In the genomic region with DNA sequence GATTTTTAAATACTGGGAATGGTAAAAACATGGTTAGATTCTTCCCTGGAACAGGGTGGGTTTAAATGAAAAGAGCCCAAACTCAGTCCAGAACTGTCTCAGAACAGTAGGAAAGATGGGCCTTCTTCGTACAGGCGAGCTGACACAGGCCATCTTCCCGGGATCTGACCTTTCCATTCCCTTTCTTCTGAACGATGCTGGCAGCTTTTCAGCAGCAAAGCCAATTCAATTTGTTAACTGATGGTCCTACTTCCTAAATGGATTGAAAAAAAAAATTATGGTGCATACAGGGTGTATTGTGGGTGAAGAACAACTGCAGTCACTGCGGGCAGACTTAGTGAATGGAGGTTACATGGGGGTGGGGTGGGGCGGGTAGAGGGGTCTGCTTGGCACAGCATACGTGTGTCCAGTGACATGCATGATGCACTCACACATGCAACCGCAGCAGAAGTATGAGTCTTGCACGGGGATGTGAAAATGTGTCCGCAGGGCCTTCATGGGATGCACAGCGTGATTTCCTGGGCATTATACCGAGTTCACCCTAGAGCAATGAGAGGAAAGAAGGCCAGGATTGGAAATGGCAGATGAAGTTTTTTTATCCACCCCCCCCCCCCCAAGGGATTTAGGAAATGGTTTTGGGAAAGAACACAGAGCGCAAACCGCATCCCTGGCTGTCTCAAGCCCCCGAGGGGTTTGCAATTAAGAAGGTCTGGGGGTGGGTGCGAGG, we compare ENCODE assay signal across 8 mouse cellular contexts. TPM values are rescaled to one million over a fixed set of nuclear protein-coding genes. Genes with fewer than 3 reads are reported as not detected.
DNase-seq lines count a peak whose midpoint lies in the region; ATAC-seq and TF ChIP-seq lines count a peak whose summit lies in the region.

No protein-coding gene starts in this region.

- WGBS in embryonic facial prominence, embryonic 11.5 days, result 22% methylated on average over 16 of the region's 16 CpGs
- 15% methylated on average over 16 of the region's 16 CpGs for WGBS in hindbrain, embryonic 15.5 days
- 20% methylated on average over 16 of the region's 16 CpGs for WGBS in midbrain, postnatal 0 days

- peak overlapping the region; percentile 69 for H3K9ac ChIP-seq in embryonic facial prominence, embryonic 11.5 days (replicated peaks; ENCODE audit: low read length)
- peak overlapping the region; percentile 61 for H3K9ac ChIP-seq in hindbrain, embryonic 15.5 days
- peak overlapping the region; percentile 80 for H3K9ac ChIP-seq in midbrain, postnatal 0 days (replicated peaks; ENCODE audit: low read length, poor library complexity, severe bottlenecking)

- H3K4me2 ChIP-seq in embryonic facial prominence, embryonic 11.5 days (ENCODE audit: low read depth, low read length), result peak overlapping the region; percentile 84
- peak overlapping the region; percentile 80 for H3K4me2 ChIP-seq in hindbrain, embryonic 15.5 days
- H3K4me2 ChIP-seq in midbrain, postnatal 0 days (ENCODE audit: low read depth, low read length, poor library complexity, severe bottlenecking), result peak overlapping the region; percentile 86

- peak overlapping the region; percentile 94 for H3K27ac ChIP-seq in left cerebral cortex, adult 2 months
- no peak overlapping the region for H3K27ac ChIP-seq in embryonic facial prominence, embryonic 11.5 days (replicated peaks; ENCODE audit: low read depth, low read length)
- H3K27ac ChIP-seq in hindbrain, embryonic 15.5 days (replicated peaks), result peak overlapping the region; percentile 80
- peak overlapping the region; percentile 82; the same call in 1 of the 2 replicates for H3K27ac ChIP-seq in midbrain, postnatal 0 days (ENCODE audit: low read depth, low read length)

- no peaks in the 10 kb centered on the region for H3K27me3 ChIP-seq in embryonic facial prominence, embryonic 11.5 days (ENCODE audit: control insufficient read depth, insufficient read depth, low read length)
- no peaks in the 10 kb centered on the region for H3K27me3 ChIP-seq in hindbrain, embryonic 15.5 days
- H3K27me3 ChIP-seq in midbrain, postnatal 0 days (ENCODE audit: insufficient read depth, low read length), result no peaks in the 10 kb centered on the region

- H3K9me3 ChIP-seq in embryonic facial prominence, embryonic 11.5 days (replicated peaks; ENCODE audit: control insufficient read depth, low read length), result no peaks in the 10 kb centered on the region
- H3K9me3 ChIP-seq in hindbrain, embryonic 15.5 days, result no peaks in the 10 kb centered on the region
- no peaks in the 10 kb centered on the region for H3K9me3 ChIP-seq in midbrain, postnatal 0 days (ENCODE audit: low read length)

- H3K4me3 ChIP-seq in left cerebral cortex, adult 2 months, result peak overlapping the region; percentile 96
- H3K4me3 ChIP-seq in embryonic facial prominence, embryonic 11.5 days (ENCODE audit: low read depth, low read length), result peak overlapping the region; percentile 67
- H3K4me3 ChIP-seq in hindbrain, embryonic 15.5 days, result peak overlapping the region; percentile 76
- peak overlapping the region; percentile 78 for H3K4me3 ChIP-seq in midbrain, postnatal 0 days (ENCODE audit: low read depth, low read length)

- H3K36me3 ChIP-seq in embryonic facial prominence, embryonic 11.5 days (replicated peaks; ENCODE audit: control insufficient read depth, insufficient read depth, low read depth, low read length), result no peaks in the 10 kb centered on the region
- H3K36me3 ChIP-seq in hindbrain, embryonic 15.5 days, result no peaks in the 10 kb centered on the region
- H3K36me3 ChIP-seq in midbrain, postnatal 0 days (ENCODE audit: insufficient read depth, low read length), result no peaks in the 10 kb centered on the region

- H3K4me1 ChIP-seq in embryonic facial prominence, embryonic 11.5 days (ENCODE audit: control insufficient read depth, insufficient read depth, low read length), result no peaks in the 10 kb centered on the region
- H3K4me1 ChIP-seq in hindbrain, embryonic 15.5 days (replicated peaks), result peaks cover 19% of the 10 kb centered on the region
- peaks cover 8% of the 10 kb centered on the region; the same call in 1 of the 2 replicates for H3K4me1 ChIP-seq in midbrain, postnatal 0 days (ENCODE audit: insufficient read depth, low read length)

- no peak for DNase-seq in left cerebral cortex, adult 2 months (ENCODE audit: extremely low spot score in 1 of 2, low spot score in 2 of 2)
- no peak for DNase-seq in left cerebral cortex, postnatal 4 days
- no peak for DNase-seq in embryonic facial prominence, embryonic 11.5 days (ENCODE audit: low spot score)
- no peak for DNase-seq in midbrain, postnatal 0 days (ENCODE audit: low spot score)
- DNase-seq in spleen, adult 12 weeks (ENCODE audit: low spot score), result no peak
- no peak for DNase-seq in retina, embryonic 14.5 days (ENCODE audit: low spot score)
- DNase-seq in adrenal gland, postnatal 4 days (ENCODE audit: low spot score in 2 of 2), result no peak

- intact Hi-C loops in left cerebral cortex, adult 2 months (cut with DNase I), result loop anchor here (2.0 to 5.0 kb wide), 4 partner anchors 43 to 278 kb away; partner anchors contain the start of gene Mcm3
- intact Hi-C loops in left cerebral cortex, postnatal 4 days (cut with DNase I), result loop anchor here (10.0 kb wide), 1 partner anchor 275 kb away; the partner anchor contains the start of gene Pkhd1

- no peak for TF ChIP-seq CTCF in left cerebral cortex, adult 2 months (IDR thresholded peaks at IDR 0.05)
- no peak for TF ChIP-seq CTCF in midbrain, postnatal 0 days (IDR thresholded peaks at IDR 0.05)

- ATAC-seq in embryonic facial prominence, embryonic 11.5 days (replicated peaks; ENCODE audit: insufficient number of reproducible peaks, low FRiP score, low TSS enrichment, low read depth), result peak; percentile 36; the same call in 1 of the 2 replicates
- peak; percentile 44 for ATAC-seq in hindbrain, embryonic 15.5 days (ENCODE audit: low FRiP score, low read depth)
- peak; percentile 25 for ATAC-seq in midbrain, postnatal 0 days (ENCODE audit: low FRiP score)

RNA-seq across cellular contexts. Expression of gene Paqr8, which starts 0.6 kb away (rescaled TPM):
- 100 to 1,000 TPM; 128 to 135 TPM for total RNA-seq in left cerebral cortex, adult 2 months (2021)
- 10 to 100 TPM; 37.9 to 44.9 TPM for total RNA-seq in left cerebral cortex, postnatal 4 days (2021)
- 5.7 and 6.6 TPM in 2 replicates for polyA plus RNA-seq in embryonic facial prominence, embryonic 11.5 days (2014; fragmentation: Nextera tagmentation; extraction: Ambion mirVana)
- polyA plus RNA-seq in hindbrain, embryonic 15.5 days (2015; fragmentation: Nextera tagmentation; extraction: Ambion mirVana), result 33.0 and 38.6 TPM in 2 replicates
- 95.0 and 144 TPM in 2 replicates for total RNA-seq in midbrain, postnatal 0 days (2014; rRNA removed)
- 32.2 and 32.5 TPM in 2 replicates for polyA plus RNA-seq in midbrain, postnatal 0 days (2015; fragmentation: Nextera tagmentation; extraction: Ambion mirVana)
- total RNA-seq in adrenal gland, postnatal 4 days (2021), result 10 to 100 TPM; 40.5 to 44.6 TPM
